Mouse (Mus musculus) lung, postnatal 0 days (tissue): ENCODE results near the gene Rbpjl. TPM values are rescaled to one million over a fixed set of nuclear protein-coding genes. Genes with fewer than 3 reads are reported as not detected.

Experiments used
- ATAC-seq: fragments of 200-750 bp; cut with Nextera tagmentation; 2 replicates; pipeline ENCODE4 v1.8.0; 2017; ENCODE audit warnings: moderate library complexity
- DNase-seq: peaks from one replicate; pipeline ENCODE4 v3.0.0-alpha.2; 2016; ENCODE audit warnings: low spot score
- H3K27ac ChIP-seq: fragments of 300-500 bp; sonication (generic); 2 replicates; pipeline ENCODE4 v1.5.1; 2014; ENCODE audit warnings: antibody characterized with exemption, mild to moderate bottlenecking, low read length, mixed read lengths
- H3K27me3 ChIP-seq: fragments of 300-500 bp; sonication (generic); replicated peaks from 2 replicates; pipeline ENCODE4 v1.6.1; 2014; ENCODE audit warnings: low read length, mixed read lengths; ENCODE audit not compliant: insufficient read depth
- H3K36me3 ChIP-seq: fragments of 300-500 bp; sonication (generic); 2 replicates; pipeline ENCODE4 v1.6.1; 2014; ENCODE audit warnings: low read length, mixed read lengths; ENCODE audit not compliant: insufficient read depth
- H3K4me1 ChIP-seq: fragments of 300-500 bp; sonication (generic); 2 replicates; pipeline ENCODE4 v1.6.1; 2014; ENCODE audit warnings: antibody characterized with exemption, low read depth, low read length, mixed read lengths; ENCODE audit not compliant: insufficient read depth
- H3K4me2 ChIP-seq: fragments of 300-500 bp; sonication (generic); replicated peaks from 2 replicates; pipeline ENCODE4 v1.6.1; 2014; ENCODE audit warnings: low read depth, mild to moderate bottlenecking, low read length, moderate library complexity, mixed read lengths
- H3K4me3 ChIP-seq: fragments of 300-500 bp; sonication (generic); 2 replicates; pipeline ENCODE4 v1.5.1; 2014; ENCODE audit warnings: low read depth, low read length
- H3K9ac ChIP-seq: fragments of 300-500 bp; sonication (generic); replicated peaks from 2 replicates; pipeline ENCODE4 v1.6.1; 2014; ENCODE audit warnings: low read depth, mild to moderate bottlenecking
- H3K9me3 ChIP-seq: fragments of 300-500 bp; sonication (generic); 2 replicates; pipeline ENCODE4 v1.6.1; 2016; ENCODE audit warnings: low read length, mixed read lengths
- CTCF ChIP-seq: IDR thresholded peaks from 2 replicates; pipeline ENCODE4 v1.5.1; 2016; ENCODE audit warnings: antibody characterized with exemption, mild to moderate bottlenecking
- EP300 ChIP-seq: IDR thresholded peaks from 2 replicates; pipeline ENCODE4 v1.6.1; 2016; ENCODE audit warnings: antibody characterized with exemption, mild to moderate bottlenecking, control low read depth
- WGBS: fragments of 180-500 bp; shearing (Covaris S2); extraction: QIAGEN DNeasy Blood & Tissue Kit; methylation state at CpG from one replicate; pipeline ENCODE4 v1.1.7; 2014; 5-methylcytosine and 5-hydroxymethylcytosine counted together
- polyA plus RNA-seq: library from polyadenylated mRNA; unstranded; fragments of >200 nt; fragmentation: Nextera tagmentation; extraction: Ambion mirVana; gene quantifications from 2 replicates; pipeline ENCODE4 v1.2.1, GENCODE M21; 2015

Gene Rbpjl
- polyA plus RNA-seq, 1 experiment from 2014 or later = 29.7 TPM

- TF ChIP-seq EP300 (no peak), CTCF (no peak)
- Histone ChIP-seq H3K27me3 (no peaks in the 10 kb centered on the region), H3K4me1 (peaks cover 56% of the 10 kb centered on the region), H3K4me3 (no peak overlapping the region), H3K36me3 (0 out of 2 replicates have a peak, but pooled peaks cover 6% of the 10 kb centered on the region), H3K9me3 (no peaks in the 10 kb centered on the region), H3K4me2 (peak overlapping the region; percentile 2; the same call in 1 of the 2 replicates), H3K27ac (peak overlapping the region; percentile 81), H3K9ac (0 out of 2 replicates have a peak overlapping the region, but pooled peaks have one; percentile 3)
- WGBS = 64% methylated on average over 9 of the region's 9 CpGs
- DNase-seq (no peak), ATAC-seq (no peak)
These were observed 30.4 kb downstream of the Rbpjl start for GRCm38 (mm10) chr2:164433278-164433895.

- no peak for ATAC-seq
- Histone ChIP-seq H3K9me3 (no peaks in the 10 kb centered on the region), H3K27me3 (no peaks in the 10 kb centered on the region), H3K36me3 (0 out of 2 replicates have a peak, but pooled peaks cover 2% of the 10 kb centered on the region), H3K4me3 (no peak overlapping the region), H3K27ac (0 out of 2 replicates have a peak overlapping the region, but pooled peaks have one; percentile 16), H3K4me2 (no peak overlapping the region), H3K4me1 (peaks cover 58% of the 10 kb centered on the region), H3K9ac (no peak overlapping the region)
- WGBS = 34% methylated on average over 3 of the region's 3 CpGs
- no peak for DNase-seq
- TF ChIP-seq EP300 (no peak), CTCF (no peak)
These were observed 31.7 kb downstream of the Rbpjl start for GRCm38 (mm10) chr2:164434681-164435080.

GRCm38 (mm10) chr2:164435216-164436090 is 32.5 kb downstream of the Rbpjl start:
- ATAC-seq = peak; percentile 7; the same call in 1 of the 2 replicates

GRCm38 (mm10) chr2:164436215-164436913 is 33.4 kb downstream of the Rbpjl start:
- Histone ChIP-seq H3K4me2 (peak overlapping the region; percentile 28), H3K36me3 (no peaks in the 10 kb centered on the region), H3K9ac (no peak overlapping the region), H3K27ac (peak overlapping the region; percentile 51), H3K27me3 (no peaks in the 10 kb centered on the region), H3K9me3 (no peaks in the 10 kb centered on the region), H3K4me1 (peaks cover 52% of the 10 kb centered on the region), H3K4me3 (no peak overlapping the region)
- ATAC-seq (no peak), DNase-seq (no peak)
- 31% methylated on average over 8 of the region's 8 CpGs for WGBS
- no peak for TF ChIP-seq CTCF
- TF ChIP-seq EP300 = no peak

More at GRCm38 (mm10) chr2:164435216-164436090, 32.5 kb downstream of the Rbpjl start:
- Histone ChIP-seq H3K27me3 (no peaks in the 10 kb centered on the region), H3K9me3 (no peaks in the 10 kb centered on the region), H3K4me3 (no peak overlapping the region), H3K36me3 (no peaks in the 10 kb centered on the region), H3K4me2 (peak overlapping the region; percentile 28; the same call in 1 of the 2 replicates), H3K27ac (peak overlapping the region; percentile 16; the same call in 1 of the 2 replicates), H3K9ac (no peak overlapping the region), H3K4me1 (peaks cover 59% of the 10 kb centered on the region)
- DNase-seq = peak; percentile 58
- WGBS = 27% methylated on average over 5 of the region's 5 CpGs
- no peak for TF ChIP-seq EP300
- TF ChIP-seq CTCF = no peak

- Histone ChIP-seq H3K4me3 (no peak overlapping the region; the same call in 1 of the 2 replicates), H3K4me2 (peak overlapping the region; percentile 28), H3K4me1 (peaks cover 47% of the 10 kb centered on the region), H3K9me3 (no peaks in the 10 kb centered on the region), H3K27me3 (no peaks in the 10 kb centered on the region), H3K36me3 (no peaks in the 10 kb centered on the region), H3K27ac (peak overlapping the region; percentile 51; the same call in 1 of the 2 replicates), H3K9ac (no peak overlapping the region)
- DNase-seq = peak; percentile 66
- no peak for TF ChIP-seq CTCF
- no peak for TF ChIP-seq EP300
- peak; percentile 21 for ATAC-seq
- WGBS = 55% methylated on average over 3 of the region's 3 CpGs
These were observed 34.0 kb downstream of the Rbpjl start for GRCm38 (mm10) chr2:164436961-164437360.
